Mouse (Mus musculus) heart, adult 2 months (tissue): ENCODE data around the gene Kcnma1. TPM values are rescaled to one million over a fixed set of nuclear protein-coding genes. Genes with fewer than 3 reads are reported as not detected.
A peak's percentile ranks its signal among the peaks of the same experiment; 100 is the strongest.

Source experiments
- DNase-seq, 2 experiments: peaks; one replicate each; pipeline ENCODE4 v3.0.0; 2021
- H3K27ac ChIP-seq: fragments of 200-600 bp; 2 replicates; pipeline ENCODE4 v1.8.1; 2022
- H3K27me3 ChIP-seq: fragments of 200-500 bp; 2 replicates; pipeline ENCODE4 v1.6.1; 2012; ENCODE audit warnings: mild to moderate bottlenecking, low read length, inconsistent platforms, mixed read lengths; ENCODE audit not compliant: control insufficient read depth, insufficient read depth
- H3K36me3 ChIP-seq: fragments of 200-500 bp; 2 replicates; pipeline ENCODE4 v1.6.1; 2012; ENCODE audit warnings: low read length, inconsistent platforms; ENCODE audit not compliant: control insufficient read depth, insufficient read depth
- H3K4me1 ChIP-seq: fragments of 200-500 bp; 2 replicates; pipeline ENCODE4 v1.6.1; 2011; ENCODE audit warnings: low read length; ENCODE audit not compliant: control insufficient read depth, insufficient read depth
- H3K4me3 ChIP-seq: fragments of 200-600 bp; 2 replicates; pipeline ENCODE4 v1.8.1; 2022
- H3K79me2 ChIP-seq: fragments of 200-500 bp; replicated peaks from 2 replicates; pipeline ENCODE4 v1.6.1; 2012; ENCODE audit warnings: mild to moderate bottlenecking, inconsistent platforms, low read length, moderate library complexity, mixed read lengths; ENCODE audit not compliant: control insufficient read depth, insufficient read depth
- H3K9ac ChIP-seq: fragments of 200-500 bp; 2 replicates; pipeline ENCODE4 v1.6.1; 2012; ENCODE audit warnings: low read depth, mild to moderate bottlenecking, control low read depth, inconsistent platforms, low read length, mixed read lengths
- CTCF ChIP-seq: fragments of 200-600 bp; IDR thresholded peaks from 2 replicates; pipeline ENCODE4 v1.8.1; 2022; ENCODE audit warnings: antibody characterized with exemption, mild to moderate bottlenecking, moderate library complexity
- EP300 ChIP-seq: fragments of 200-500 bp; IDR thresholded peaks from 2 replicates; pipeline ENCODE4 v1.6.1; 2011; ENCODE audit warnings: low read depth, low read length, control low read depth; ENCODE audit not compliant: insufficient read depth
- POLR2A ChIP-seq: fragments of 200-500 bp; IDR thresholded peaks from 2 replicates; pipeline ENCODE4 v1.6.1; 2011; ENCODE audit warnings: mild to moderate bottlenecking, low read depth, low read length, control low read depth; ENCODE audit not compliant: insufficient read depth
- WGBS: fragments of 180-500 bp; shearing (Covaris S2); methylation state at CpG from one replicate; pipeline ENCODE4 v1.1.7; 2018; 5-methylcytosine and 5-hydroxymethylcytosine counted together
- intact Hi-C: fragments of 180-260 bp; cut with DNase I; formaldehyde crosslinking; loops from one replicate; pipeline ENCODE4 v1.15.1; 2025
- polyA plus RNA-seq: library from polyadenylated mRNA; depleted of rRNA; stranded (reverse); fragments of >200 nt; gene quantifications from 2 replicates; pipeline ENCODE4 v1.2.3, GENCODE M21; 2012
- total RNA-seq, 2 experiments: library from RNA; stranded (reverse); gene quantifications; 2 replicates each; pipeline ENCODE4 v1.2.3; 2021

The Kcnma1 gene
- total and polyA plus RNA-seq, 3 experiments: 0.66 to 0.84 (median 0.78) TPM

DNA sequence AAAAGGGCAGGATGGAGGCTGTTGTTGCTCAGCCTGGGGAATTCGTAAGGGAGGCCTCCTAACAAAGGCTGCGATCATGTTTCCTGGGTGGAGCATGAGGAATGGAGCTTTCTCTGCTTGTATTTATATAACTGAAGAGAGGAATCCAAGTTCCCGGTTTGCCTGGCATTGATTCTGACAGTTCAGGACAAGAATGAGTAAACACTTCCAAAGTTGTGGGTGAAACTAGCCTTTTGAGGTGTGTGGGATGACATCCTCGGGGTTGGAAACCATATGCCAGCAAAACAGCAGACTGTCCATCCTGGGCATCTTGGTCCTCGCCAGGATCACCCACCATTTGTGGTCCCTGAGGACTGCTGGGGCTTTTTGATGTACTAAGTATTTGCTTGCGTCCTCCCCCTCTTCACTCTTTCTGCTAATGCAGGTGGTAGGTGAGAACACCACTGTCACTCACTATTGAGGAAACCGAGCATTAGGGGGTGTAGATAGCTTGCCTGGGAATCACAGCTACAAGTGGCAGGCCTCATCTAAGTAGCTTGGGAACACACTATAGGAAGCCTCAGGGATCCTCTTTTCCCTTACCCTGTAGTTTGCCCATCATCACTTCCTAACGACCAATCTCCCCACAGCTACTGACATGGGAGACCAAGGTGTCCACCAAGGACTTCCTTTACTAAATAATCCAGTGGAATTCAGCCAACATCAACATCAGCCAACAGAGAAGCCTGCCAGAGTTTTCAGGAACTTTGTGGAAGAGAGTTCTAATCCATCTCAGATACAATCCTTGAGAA lies 482.4 kb downstream of the Kcnma1 start:
- intact Hi-C loops: no loop called here
- DNase-seq: no peak
- TF ChIP-seq CTCF: no peak
- TF ChIP-seq EP300: no peak
- Histone ChIP-seq H3K27ac (no peak overlapping the region), H3K9ac (no peak overlapping the region), H3K36me3 (no peaks in the 10 kb centered on the region), H3K79me2 (no peaks in the 10 kb centered on the region), H3K4me3 (no peak overlapping the region), H3K4me1 (no peaks in the 10 kb centered on the region), H3K27me3 (no peaks in the 10 kb centered on the region)
- WGBS: 54% methylated on average over 8 of the region's 8 CpGs

DNA sequence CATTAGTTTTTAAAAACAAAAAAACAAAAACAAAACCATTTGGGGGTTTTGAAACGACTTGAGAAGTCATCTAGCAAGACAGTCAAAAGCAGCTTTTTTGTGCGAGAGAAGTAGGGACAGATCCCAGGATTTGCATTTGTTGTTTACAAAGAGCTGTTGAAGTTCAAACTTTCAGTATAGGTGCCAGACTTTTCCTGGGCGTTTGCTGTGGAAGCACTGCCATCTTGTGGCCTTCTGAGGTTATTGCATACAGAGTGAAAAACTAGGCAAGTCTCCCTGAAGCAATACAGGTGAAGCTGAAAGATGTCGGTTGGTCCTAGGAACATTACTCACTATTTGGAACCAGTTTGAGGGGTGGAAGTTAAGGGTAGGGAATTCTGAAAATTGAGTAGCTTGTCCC lies 484.6 kb downstream of the Kcnma1 start:
- H3K4me3 ChIP-seq: no peak overlapping the region
- TF ChIP-seq EP300: peak; percentile 51; the same call in 1 of the 2 replicates
- no peak for TF ChIP-seq POLR2A
- peak; percentile 100 for TF ChIP-seq CTCF
- no peaks in the 10 kb centered on the region for H3K79me2 ChIP-seq
- intact Hi-C loops: loop anchor here (10.0 kb wide), 2 partner anchors 95 to 335 kb away; no protein-coding TSS in a partner anchor
- H3K36me3 ChIP-seq: no peaks in the 10 kb centered on the region
- no peak overlapping the region for H3K9ac ChIP-seq
- 5% methylated on average over 4 of the region's 4 CpGs for whole genome bisulfite sequencing
- H3K27me3 ChIP-seq: no peaks in the 10 kb centered on the region
- DNase-seq: peak; percentile 30 to 47
- H3K27ac ChIP-seq: no peak overlapping the region
- H3K4me1 ChIP-seq: no peaks in the 10 kb centered on the region

DNA sequence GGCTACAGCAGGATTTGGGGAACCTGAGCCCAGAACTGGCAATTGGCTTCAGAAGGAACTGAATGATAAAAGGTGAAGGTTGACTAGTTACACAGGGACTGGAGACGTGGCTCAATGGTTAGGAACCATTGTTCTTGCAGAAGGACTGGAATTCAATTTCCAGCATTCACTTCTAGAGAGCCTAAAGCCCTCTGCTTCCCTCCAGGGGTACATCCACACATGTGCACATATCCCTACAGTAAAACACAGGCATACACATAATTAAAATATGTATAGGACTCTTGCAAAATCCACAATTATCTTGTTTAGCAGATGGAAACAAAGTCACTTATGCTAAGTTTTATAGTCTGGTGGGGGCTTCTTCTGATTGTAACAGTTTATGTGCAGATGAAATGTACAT lies 485.1 kb downstream of the Kcnma1 start:
- intact Hi-C loops: loop anchor here (10.0 kb wide), 2 partner anchors 94 to 334 kb away; no protein-coding TSS in a partner anchor
- Histone ChIP-seq H3K27ac (no peak overlapping the region), H3K27me3 (no peaks in the 10 kb centered on the region), H3K9ac (no peak overlapping the region), H3K4me3 (no peak overlapping the region), H3K4me1 (no peaks in the 10 kb centered on the region), H3K79me2 (no peaks in the 10 kb centered on the region), H3K36me3 (no peaks in the 10 kb centered on the region)
- no peak for DNase-seq
- 72% methylated on average over 1 of the region's 1 CpGs for WGBS
- TF ChIP-seq CTCF (no peak), POLR2A (no peak), EP300 (no peak)

DNA sequence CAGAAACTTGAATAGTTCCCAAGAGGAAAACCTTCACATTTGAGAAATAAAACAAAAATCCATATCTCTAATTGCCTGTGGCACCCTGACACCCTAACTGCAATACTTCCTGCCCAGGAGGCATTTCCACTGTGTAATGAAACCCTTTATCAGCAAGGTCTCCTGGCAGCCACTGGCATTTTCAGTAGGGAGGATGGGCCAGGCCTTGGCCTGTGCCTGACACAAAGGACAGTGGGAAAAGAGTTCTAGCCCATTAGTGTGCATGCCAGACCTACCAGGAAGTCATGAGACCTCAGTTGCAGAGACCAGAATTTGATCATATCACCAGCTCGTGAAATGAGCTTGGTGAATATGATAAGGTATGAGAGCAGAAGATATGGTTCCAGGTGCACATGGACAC lies 488.4 kb downstream of the Kcnma1 start:
- H3K36me3 ChIP-seq: no peaks in the 10 kb centered on the region
- H3K79me2 ChIP-seq: no peaks in the 10 kb centered on the region
- TF ChIP-seq EP300: no peak
- no peak for TF ChIP-seq POLR2A
- WGBS: 47% methylated on average over 1 of the region's 1 CpGs
- H3K9ac ChIP-seq: no peak overlapping the region
- H3K27ac ChIP-seq: no peak overlapping the region
- H3K27me3 ChIP-seq: no peaks in the 10 kb centered on the region
- no peak for DNase-seq
- intact Hi-C loops: loop anchor here (10.0 kb wide), 2 partner anchors 91 to 331 kb away; no protein-coding TSS in a partner anchor
- no peak overlapping the region for H3K4me3 ChIP-seq
- no peaks in the 10 kb centered on the region for H3K4me1 ChIP-seq

DNA sequence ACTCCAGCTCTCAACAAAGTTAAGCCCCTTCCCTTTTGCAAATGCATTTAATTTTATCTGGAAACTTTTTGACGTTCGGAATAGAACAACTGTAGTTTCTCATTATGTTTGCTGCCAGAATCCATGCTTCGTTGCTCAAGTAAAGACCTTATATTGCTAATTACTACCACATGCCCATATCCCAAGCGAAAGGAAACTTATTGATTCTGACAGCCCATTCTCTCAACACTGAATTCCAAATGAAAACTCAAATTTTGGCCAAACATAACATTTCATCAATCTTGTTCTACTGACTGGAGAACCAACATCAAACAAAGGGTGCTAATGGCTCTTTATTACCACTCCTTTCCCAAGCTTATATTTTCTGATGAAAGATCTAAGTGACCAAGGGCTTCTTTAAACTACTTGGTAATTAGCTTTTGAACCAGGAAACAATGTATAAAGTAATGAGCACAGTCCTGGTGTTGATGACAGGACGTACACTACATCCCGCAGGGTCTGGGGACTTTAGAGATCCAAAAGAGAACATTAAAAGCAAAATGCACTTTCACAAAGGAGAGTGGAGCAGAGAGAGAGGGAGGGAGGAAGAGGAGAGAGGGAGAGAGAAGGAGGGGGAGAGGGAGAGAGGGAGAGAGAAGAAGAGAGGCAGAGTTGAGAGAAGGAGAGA lies 490.3 kb downstream of the Kcnma1 start:
- no peaks in the 10 kb centered on the region for H3K27me3 ChIP-seq
- TF ChIP-seq CTCF (no peak), POLR2A (no peak), EP300 (no peak)
- no peak overlapping the region for H3K27ac ChIP-seq
- no peak for DNase-seq
- H3K9ac ChIP-seq: no peak overlapping the region
- H3K4me3 ChIP-seq: no peak overlapping the region
- no peaks in the 10 kb centered on the region for H3K4me1 ChIP-seq
- H3K79me2 ChIP-seq: no peaks in the 10 kb centered on the region
- intact Hi-C loops: loop anchor here (10.0 kb wide), 2 partner anchors 89 to 329 kb away; no protein-coding TSS in a partner anchor
- WGBS: 82% methylated on average over 6 of the region's 6 CpGs
- H3K36me3 ChIP-seq: no peaks in the 10 kb centered on the region

DNA sequence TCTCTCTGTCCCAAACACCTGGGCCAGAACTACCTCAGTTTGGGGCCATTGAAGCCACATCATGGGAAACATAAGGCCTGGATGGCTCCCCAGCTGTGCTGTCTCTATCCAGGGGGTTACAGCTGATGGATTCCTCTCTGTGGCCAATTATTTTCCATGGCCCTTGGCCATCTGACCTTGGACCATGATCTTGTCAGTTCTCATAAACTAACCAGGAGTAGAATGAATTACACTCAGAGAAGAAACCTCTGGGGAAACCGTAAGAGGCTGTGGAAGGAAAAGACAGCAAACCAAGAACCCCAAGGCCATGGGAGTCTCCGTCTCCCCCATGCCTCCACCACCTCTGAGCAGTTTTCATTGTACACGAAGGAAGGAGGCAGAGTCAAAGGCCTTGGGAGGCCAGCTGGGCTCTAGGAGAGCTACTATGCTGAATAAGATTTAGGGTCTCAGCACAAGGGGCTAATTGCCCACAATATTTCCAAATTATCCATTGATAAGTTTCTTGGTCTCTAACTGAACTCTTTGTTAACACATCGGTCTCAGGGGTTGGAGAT lies 491.6 kb downstream of the Kcnma1 start:
- WGBS: 77% methylated on average over 4 of the region's 4 CpGs
- intact Hi-C loops: loop anchor here (10.0 kb wide), 2 partner anchors 88 to 328 kb away; no protein-coding TSS in a partner anchor
- no peaks in the 10 kb centered on the region for H3K79me2 ChIP-seq
- H3K27ac ChIP-seq: no peak overlapping the region; the same call in 1 of the 2 replicates
- no peak overlapping the region for H3K9ac ChIP-seq
- no peaks in the 10 kb centered on the region for H3K4me1 ChIP-seq
- no peak for TF ChIP-seq POLR2A
- TF ChIP-seq CTCF: no peak
- no peak overlapping the region for H3K4me3 ChIP-seq
- H3K27me3 ChIP-seq: no peaks in the 10 kb centered on the region
- H3K36me3 ChIP-seq: no peaks in the 10 kb centered on the region
- DNase-seq: peak in 1 of 2 experiments; percentile 40
